Mouse (Mus musculus): Measurements from ENCODE around the gene Cnst.

DNA sequence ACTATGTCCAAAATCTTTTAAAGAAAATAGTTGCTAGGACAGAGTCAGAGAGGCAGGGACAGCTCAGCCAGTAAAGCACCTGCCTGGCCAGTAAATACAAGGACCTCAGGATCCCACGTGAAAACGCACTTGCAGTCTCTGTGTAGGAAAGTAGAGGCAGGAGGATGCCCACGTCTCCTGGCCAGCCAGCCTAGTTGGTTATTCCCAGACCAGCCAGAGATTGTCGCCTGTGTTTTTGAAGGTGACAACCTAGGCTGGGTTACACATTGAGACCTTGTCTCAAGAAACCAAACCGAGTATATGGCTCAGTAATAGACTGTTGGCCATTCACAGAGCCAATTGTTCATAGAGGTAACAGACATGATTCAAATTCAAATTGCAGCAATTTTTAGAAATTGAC is 83.1 kb downstream of the Cnst start:
- TF ChIP-seq CTCF (IDR thresholded peaks at IDR 0.05; ENCODE audit: borderline replicate concordance, insufficient read depth, low read depth, low read length) (no peak), POLR2A (IDR thresholded peaks at IDR 0.05; ENCODE audit: borderline replicate concordance, insufficient read depth, low read length) (no peak)

Data from cerebellum, adult 2 months (tissue).